Mouse (Mus musculus): ENCODE results near the gene Spsb4. TPM values are rescaled to one million over a fixed set of nuclear protein-coding genes. Genes with fewer than 3 reads are reported as not detected.

Spsb4 gene
- not detected in 3 replicates for total RNA-seq (2017)

- peak; percentile 55; the same call in 1 of the 2 replicates for ATAC-seq (replicated peaks; ENCODE audit: insufficient number of reproducible peaks, low FRiP score, low TSS enrichment, poor library complexity, severe bottlenecking)
These were observed at the start of gene Spsb4 for GRCm38 (mm10) chr9:97018677-97019147. Gene Spsb4, minus strand, starts transcription at chr9:97018843.

DNA sequence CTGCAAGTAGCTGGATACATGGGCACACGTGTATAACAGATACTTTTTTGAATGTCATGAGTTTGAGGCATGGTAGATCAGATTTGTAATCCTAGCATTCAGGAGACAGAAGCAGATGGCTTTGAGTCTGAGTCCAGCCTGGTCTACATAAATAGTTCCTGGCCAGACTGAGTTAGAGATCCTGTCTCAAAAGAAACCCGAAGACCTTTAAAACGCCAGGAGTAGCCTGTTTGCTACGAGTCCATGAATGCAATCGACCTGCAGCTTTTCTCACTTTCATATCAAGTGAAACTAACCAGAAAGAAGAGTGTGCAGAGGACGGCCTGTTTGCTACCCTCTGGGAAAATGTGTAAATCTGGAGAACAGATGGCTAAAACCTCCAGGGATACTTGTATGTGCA lies 49.1 kb upstream of the Spsb4 start:
- no peak for ATAC-seq (replicated peaks; ENCODE audit: insufficient number of reproducible peaks, low FRiP score, low TSS enrichment, poor library complexity, severe bottlenecking)

GRCm38 (mm10) chr9:97065885-97066284 lies 47.2 kb upstream of the Spsb4 start:
- ATAC-seq (replicated peaks; ENCODE audit: insufficient number of reproducible peaks, low FRiP score, low TSS enrichment, poor library complexity, severe bottlenecking), result no peak

DNA sequence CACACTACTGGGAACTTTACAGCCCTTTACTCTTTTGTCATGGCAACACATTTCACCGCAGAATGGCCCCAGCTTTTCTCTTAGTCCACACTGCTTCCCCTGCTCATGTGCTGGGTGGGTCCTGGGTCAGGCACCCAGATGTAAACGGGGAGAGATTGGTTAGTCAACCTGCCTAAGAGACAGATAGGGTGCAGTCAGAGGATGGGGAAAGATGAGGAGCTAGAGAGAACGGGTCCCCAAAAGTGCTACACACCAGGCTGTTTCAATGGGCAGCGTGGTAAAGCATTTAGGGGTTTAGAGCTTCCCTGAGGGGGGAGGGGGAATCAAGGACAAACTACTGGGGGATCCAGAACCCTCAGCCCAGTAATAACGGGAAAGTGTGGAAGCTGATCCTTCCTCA lies 46.6 kb upstream of the Spsb4 start:
- ATAC-seq (replicated peaks; ENCODE audit: insufficient number of reproducible peaks, low FRiP score, low TSS enrichment, poor library complexity, severe bottlenecking), result no peak

DNA sequence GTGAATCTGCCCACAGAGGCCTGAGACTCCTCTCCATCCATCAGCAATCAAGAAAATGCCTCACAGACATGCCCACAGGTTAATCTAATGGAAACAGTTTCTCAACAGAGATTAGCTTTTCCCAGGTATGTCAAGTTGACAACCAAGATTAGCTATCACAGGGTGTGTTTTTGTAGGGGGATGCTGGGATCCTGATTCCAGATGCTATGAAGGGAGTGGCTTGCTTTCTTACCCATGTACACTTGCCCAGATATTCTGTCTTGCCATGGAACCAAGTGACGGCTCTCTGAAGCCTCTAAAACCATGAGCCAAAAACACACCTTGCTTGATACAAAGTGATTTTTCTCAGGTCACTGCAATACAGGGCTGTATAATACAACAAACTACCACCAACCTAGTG lies 45.5 kb upstream of the Spsb4 start:
- ATAC-seq (replicated peaks; ENCODE audit: insufficient number of reproducible peaks, low FRiP score, low TSS enrichment, poor library complexity, severe bottlenecking), result no peak

DNA sequence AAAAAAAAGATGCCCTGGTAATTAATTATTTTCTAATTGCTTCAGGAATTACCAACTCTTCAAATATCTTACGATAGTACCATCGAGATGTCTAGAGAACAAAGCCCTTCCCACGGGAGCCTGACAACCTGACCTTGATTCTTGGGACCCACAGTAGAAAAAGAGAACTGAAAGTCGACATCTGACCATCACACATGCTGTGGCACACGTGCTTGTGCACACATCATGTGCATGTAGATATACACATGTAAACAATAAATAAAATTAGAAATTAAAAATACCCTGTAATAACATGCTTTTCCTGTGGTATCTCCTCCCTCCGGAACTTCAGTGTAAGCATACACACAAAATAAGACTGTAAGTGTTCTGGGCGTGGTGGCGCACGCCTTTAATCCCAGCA lies 43.1 kb upstream of the Spsb4 start:
- no peak for ATAC-seq (replicated peaks; ENCODE audit: insufficient number of reproducible peaks, low FRiP score, low TSS enrichment, poor library complexity, severe bottlenecking)

GRCm38 (mm10) chr9:97056541-97057338 lies 38.1 kb upstream of the Spsb4 start:
- no peak for ATAC-seq (replicated peaks; ENCODE audit: insufficient number of reproducible peaks, low FRiP score, low TSS enrichment, poor library complexity, severe bottlenecking)

DNA sequence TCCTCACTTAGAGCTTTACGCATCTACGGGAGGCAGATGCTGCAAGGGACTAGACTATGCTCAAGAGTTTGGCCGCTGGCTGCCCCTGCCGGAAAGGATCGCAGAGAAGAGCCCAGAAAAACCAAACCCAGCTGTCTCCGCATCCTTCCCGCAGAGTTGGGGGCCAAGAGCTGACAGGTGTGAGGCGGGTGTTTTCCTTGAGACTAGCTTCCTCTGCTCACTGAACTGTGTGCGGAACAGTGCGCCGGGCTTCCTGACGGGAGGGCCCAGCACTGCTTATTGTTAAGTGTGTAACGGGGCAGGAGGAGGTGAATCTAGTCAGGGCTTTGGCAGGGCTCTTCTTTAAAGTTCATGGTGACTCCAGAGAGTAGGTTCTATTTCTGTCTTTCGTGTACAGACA lies 37.3 kb upstream of the Spsb4 start:
- ATAC-seq (replicated peaks; ENCODE audit: insufficient number of reproducible peaks, low FRiP score, low TSS enrichment, poor library complexity, severe bottlenecking), result no peak

DNA sequence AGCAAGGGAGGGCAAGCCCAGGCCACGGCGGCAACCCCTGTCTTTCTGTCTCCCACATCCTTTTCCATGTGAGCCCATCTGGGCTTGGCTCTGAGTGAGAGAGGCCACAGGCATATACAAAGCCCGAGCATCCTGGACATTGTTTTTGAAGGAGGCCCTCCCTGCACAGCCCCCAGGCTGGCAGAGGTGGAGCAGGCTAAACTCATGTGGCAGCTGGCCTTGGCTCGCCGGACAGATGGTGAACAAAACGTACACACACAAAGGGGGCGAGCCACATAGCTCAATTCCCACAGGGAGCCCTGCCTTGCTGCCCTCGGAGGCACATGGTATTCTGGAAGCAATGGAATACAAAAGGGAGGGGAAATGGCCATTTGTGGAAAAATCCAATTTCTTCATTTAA lies 32.5 kb upstream of the Spsb4 start:
- ATAC-seq (replicated peaks; ENCODE audit: insufficient number of reproducible peaks, low FRiP score, low TSS enrichment, poor library complexity, severe bottlenecking), result no peak

DNA sequence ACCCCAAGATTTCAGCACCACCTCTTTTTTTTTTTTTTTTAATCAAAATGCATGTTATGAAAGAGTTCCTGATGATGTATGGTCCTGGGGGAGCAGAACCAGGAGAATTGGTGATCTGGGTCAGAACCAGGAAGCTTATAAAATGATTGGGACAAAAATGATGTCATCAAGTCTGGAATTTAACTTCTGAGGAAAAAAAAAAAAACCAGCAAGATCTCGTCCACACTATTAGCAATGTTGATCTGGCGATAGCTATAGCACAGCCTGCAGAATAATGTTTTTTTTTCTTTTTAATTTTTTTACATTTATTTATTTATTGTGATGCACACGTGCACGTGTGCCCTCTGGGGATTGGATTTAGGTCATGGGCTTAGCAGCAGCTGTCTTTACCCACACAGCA lies 27.6 kb upstream of the Spsb4 start:
- ATAC-seq (replicated peaks; ENCODE audit: insufficient number of reproducible peaks, low FRiP score, low TSS enrichment, poor library complexity, severe bottlenecking), result no peak

- no peak for ATAC-seq (replicated peaks; ENCODE audit: insufficient number of reproducible peaks, low FRiP score, low TSS enrichment, poor library complexity, severe bottlenecking)
These were observed 23.0 kb upstream of the Spsb4 start for GRCm38 (mm10) chr9:97041633-97042032.

DNA sequence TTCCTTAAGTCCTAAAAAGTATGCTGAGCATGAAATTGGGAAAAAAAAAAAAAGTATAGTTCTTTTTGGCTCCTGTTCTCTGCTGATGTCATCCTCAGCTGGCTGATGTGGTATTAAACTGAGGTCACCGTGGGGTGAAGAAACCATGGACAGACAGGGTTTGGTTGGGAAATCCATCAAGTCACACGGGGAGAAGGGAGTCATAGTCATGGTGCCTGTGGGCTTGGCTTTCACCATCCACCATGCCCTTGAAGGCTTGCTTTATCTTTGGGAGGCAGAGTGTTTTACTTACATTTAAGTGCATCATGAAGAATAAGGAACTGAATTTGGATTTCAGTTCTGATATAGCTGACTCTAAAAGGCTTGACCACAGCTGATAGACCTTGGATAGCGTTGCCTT lies 19.4 kb upstream of the Spsb4 start:
- no peak for ATAC-seq (replicated peaks; ENCODE audit: insufficient number of reproducible peaks, low FRiP score, low TSS enrichment, poor library complexity, severe bottlenecking)

- ATAC-seq (replicated peaks; ENCODE audit: insufficient number of reproducible peaks, low FRiP score, low TSS enrichment, poor library complexity, severe bottlenecking), result no peak
These were observed 18.0 kb upstream of the Spsb4 start for GRCm38 (mm10) chr9:97036656-97037055.

- ATAC-seq (replicated peaks; ENCODE audit: insufficient number of reproducible peaks, low FRiP score, low TSS enrichment, poor library complexity, severe bottlenecking), result no peak
These were observed 8.7 kb upstream of the Spsb4 start for GRCm38 (mm10) chr9:97027361-97027760.

GRCm38 (mm10) chr9:97026006-97026405 lies 7.4 kb upstream of the Spsb4 start:
- no peak for ATAC-seq (replicated peaks; ENCODE audit: insufficient number of reproducible peaks, low FRiP score, low TSS enrichment, poor library complexity, severe bottlenecking)

DNA sequence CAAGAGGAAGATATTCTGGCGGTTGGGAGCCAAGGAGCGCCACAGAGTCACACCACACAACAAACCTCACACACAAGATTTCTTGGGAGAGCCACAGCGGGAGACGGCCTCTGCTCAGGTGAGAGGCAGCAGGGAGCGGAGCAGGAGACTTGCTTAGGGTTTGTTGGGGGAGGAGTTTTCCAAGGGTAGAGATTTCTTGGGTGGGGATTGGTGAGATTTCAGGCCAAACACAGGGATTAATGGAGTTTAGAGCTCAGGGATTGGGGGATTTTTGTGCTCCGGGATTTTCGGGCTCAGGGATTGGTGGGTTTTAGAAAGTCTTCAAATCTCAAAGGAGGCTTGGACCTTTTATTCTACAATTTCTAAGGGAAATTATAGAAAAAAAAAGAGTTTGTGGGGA lies 5.8 kb upstream of the Spsb4 start:
- ATAC-seq (replicated peaks; ENCODE audit: insufficient number of reproducible peaks, low FRiP score, low TSS enrichment, poor library complexity, severe bottlenecking), result no peak

GRCm38 (mm10) chr9:97022948-97023347 lies 4.3 kb upstream of the Spsb4 start:
- ATAC-seq (replicated peaks; ENCODE audit: insufficient number of reproducible peaks, low FRiP score, low TSS enrichment, poor library complexity, severe bottlenecking), result no peak

- ATAC-seq (replicated peaks; ENCODE audit: insufficient number of reproducible peaks, low FRiP score, low TSS enrichment, poor library complexity, severe bottlenecking), result no peak
These were observed 3.7 kb upstream of the Spsb4 start for GRCm38 (mm10) chr9:97022371-97022770.

- no peak for ATAC-seq (replicated peaks; ENCODE audit: insufficient number of reproducible peaks, low FRiP score, low TSS enrichment, poor library complexity, severe bottlenecking)
These were observed 1.5 kb upstream of the Spsb4 start for GRCm38 (mm10) chr9:97020152-97020551.

GRCm38 (mm10) chr9:97019686-97020085 lies 1.0 kb upstream of the Spsb4 start:
- no peak for ATAC-seq (replicated peaks; ENCODE audit: insufficient number of reproducible peaks, low FRiP score, low TSS enrichment, poor library complexity, severe bottlenecking)

DNA sequence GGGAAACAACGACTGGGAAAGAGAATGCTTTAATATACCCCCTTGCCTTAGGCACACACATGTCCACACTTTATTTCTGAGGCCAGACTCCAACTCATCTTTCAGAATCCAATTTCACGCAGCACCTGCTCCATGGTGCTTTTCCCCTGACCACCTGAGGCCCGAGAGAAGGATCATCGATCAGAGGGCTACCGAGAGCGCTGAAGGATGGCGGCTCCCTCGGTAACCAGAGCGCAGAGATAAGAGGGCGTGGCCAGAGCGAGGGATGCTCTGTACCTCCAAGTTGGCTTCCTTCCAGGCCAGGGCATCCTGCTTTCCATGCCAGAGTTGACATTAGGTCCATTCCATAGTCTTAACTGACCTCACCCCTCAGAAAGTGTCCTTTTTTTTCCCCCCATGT lies 588 bp upstream of the Spsb4 start:
- ATAC-seq (replicated peaks; ENCODE audit: insufficient number of reproducible peaks, low FRiP score, low TSS enrichment, poor library complexity, severe bottlenecking), result 0 out of 2 replicates have a peak, but pooled peaks have one; percentile 7

All from monocyte, adult 5-6 weeks (primary cell).